Comparison of ENCODE assay signal across 20 mouse cellular contexts in the genomic region with DNA sequence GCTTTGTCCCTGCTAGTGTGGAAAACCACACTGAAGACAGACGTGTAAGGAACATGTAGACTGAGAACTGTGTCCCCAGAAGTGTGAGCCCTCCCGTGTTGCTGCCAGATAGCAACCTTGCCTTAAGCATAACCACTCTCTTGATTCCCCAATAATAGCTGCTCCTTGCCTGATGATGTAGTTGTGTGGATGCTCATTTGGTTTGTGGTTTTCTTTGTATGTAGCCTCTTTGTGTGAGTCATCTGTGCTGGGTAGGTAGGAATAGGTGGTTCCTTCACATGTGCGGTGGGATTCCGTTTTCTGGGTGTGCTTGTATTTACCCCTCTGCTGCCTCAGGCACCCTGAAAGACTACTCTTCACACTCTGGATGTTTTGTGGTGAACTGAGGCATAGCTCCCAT. TPM values are rescaled to one million over a fixed set of nuclear protein-coding genes. Genes with fewer than 3 reads are reported as not detected.
DNase-seq lines count a peak whose midpoint lies in the region; TF ChIP-seq lines count a peak whose summit lies in the region.
"Had no signal": no experiment of that assay in that cellular context is flagged by ENCODE, and none has a peak within 500 bp of the region (broad histone marks: within the 10 kb centered on the region; RNA-seq: fewer than 3 reads in every experiment).

No protein-coding gene starts in this region.

- intact Hi-C loops in gastrocnemius, adult 2 months (cut with DNase I) = no loop called here
- intact Hi-C loops in gastrocnemius, postnatal 36 days (cut with DNase I) = no loop called here

- H3K4me3 ChIP-seq in gastrocnemius, adult 2 months = no peak overlapping the region
- H3K4me3 ChIP-seq in layer of hippocampus, adult 2 months = no peak overlapping the region
- H3K4me3 ChIP-seq in cortical plate, adult 2 months (ENCODE audit: insufficient read depth, low read length) = no peak overlapping the region
- H3K4me3 ChIP-seq in kidney, adult 2 months (ENCODE audit: insufficient read depth, low read depth, low read length) = no peak overlapping the region
- H3K4me3 ChIP-seq: embryonic facial prominence, embryonic 12.5 days; forebrain, embryonic 12.5 days; heart, embryonic 15.5 days; hindbrain, embryonic 15.5 days had no signal

- TF ChIP-seq POLR2A in cortical plate, adult 2 months (IDR thresholded peaks at IDR 0.05; ENCODE audit: extremely low read depth, insufficient read depth, low read length) = no peak
- TF ChIP-seq POLR2A in kidney, adult 2 months (IDR thresholded peaks at IDR 0.05; ENCODE audit: low read depth, low read length) = no peak

- no peak for DNase-seq in gastrocnemius, adult 2 months
- no peak for DNase-seq in gastrocnemius, postnatal 36 days
- no peak for DNase-seq in layer of hippocampus, adult 2 months (ENCODE audit: low spot score in 2 of 2)
- DNase-seq in layer of hippocampus, adult 11-12 months (ENCODE audit: low spot score) = no peak
- DNase-seq in 416B (ENCODE audit: low read depth) = peak; percentile 56
- DNase-seq in frontal cortex, postnatal 25 days (ENCODE audit: low spot score in 2 of 2) = no peak
- DNase-seq in kidney, adult 2 months = no peak
- DNase-seq: adrenal gland, postnatal 36 days; cerebellum, postnatal 10 days; embryo, embryonic 11 days; gastrocnemius, postnatal 25 days; heart, adult 18-20 months; heart, postnatal 14 days; kidney, adult 11 months had no signal

- no peak for TF ChIP-seq CTCF in gastrocnemius, adult 2 months (IDR thresholded peaks at IDR 0.05)
- TF ChIP-seq CTCF in layer of hippocampus, adult 2 months (conservative IDR thresholded peaks at IDR 0.05) = no peak
- no peak for TF ChIP-seq CTCF in cortical plate, adult 2 months (IDR thresholded peaks at IDR 0.05; ENCODE audit: extremely low read depth, insufficient read depth, low read length)
- TF ChIP-seq CTCF in kidney, adult 2 months (conservative IDR thresholded peaks at IDR 0.05; ENCODE audit: insufficient read depth, insufficient read length, low read depth, low read length) = no peak

- H3K4me1 ChIP-seq in cortical plate, adult 2 months (ENCODE audit: control insufficient read depth, insufficient read depth, low read length) = peaks cover 30% of the 10 kb centered on the region
- H3K4me1 ChIP-seq in kidney, adult 2 months (ENCODE audit: control insufficient read depth, insufficient read depth, low read length) = peaks cover 27% of the 10 kb centered on the region

- H3K27ac ChIP-seq in gastrocnemius, adult 2 months = 0 out of 2 replicates have a peak overlapping the region, but pooled peaks have one; percentile 0
- peak overlapping the region; percentile 89 for H3K27ac ChIP-seq in layer of hippocampus, adult 2 months
- H3K27ac ChIP-seq in cortical plate, adult 2 months (ENCODE audit: insufficient read depth, low read length) = 0 out of 2 replicates have a peak overlapping the region, but pooled peaks have one; percentile 21
- H3K27ac ChIP-seq in kidney, adult 2 months (ENCODE audit: insufficient read depth, low read depth, low read length) = no peak overlapping the region
- H3K27ac ChIP-seq: embryonic facial prominence, embryonic 12.5 days had no signal

- no peaks in the 10 kb centered on the region for H3K27me3 ChIP-seq in kidney, adult 2 months (replicated peaks; ENCODE audit: control insufficient read depth, insufficient read depth, low read length)
- H3K27me3 ChIP-seq: embryonic facial prominence, embryonic 12.5 days; forebrain, embryonic 12.5 days; heart, embryonic 15.5 days; hindbrain, embryonic 15.5 days; Patski had no signal

- 90% methylated on average over 4 of the region's 4 CpGs for WGBS in kidney, adult 2 months

- H3K36me3 ChIP-seq in kidney, adult 2 months (ENCODE audit: control insufficient read depth, insufficient read depth, low read length) = no peaks in the 10 kb centered on the region
- H3K36me3 ChIP-seq: embryonic facial prominence, embryonic 12.5 days; forebrain, embryonic 12.5 days; heart, embryonic 15.5 days; hindbrain, embryonic 15.5 days had no signal

RNA-seq across cellular contexts. Expression of gene Rapgef1, which starts 49.4 kb away (rescaled TPM):
- 100 to 1,000 TPM; 135 to 139 TPM for total RNA-seq in gastrocnemius, adult 2 months (2021)
- total RNA-seq in gastrocnemius, postnatal 36 days (2021) = 100 to 1,000 TPM; 102 to 117 TPM
- total RNA-seq in layer of hippocampus, adult 2 months (2021) = 10 to 100 TPM; 91.3 to 94.9 TPM
- 85.8 and 91.8 TPM in 2 replicates for polyA plus RNA-seq in cortical plate, adult 2 months (2012; rRNA removed)
- polyA plus RNA-seq in kidney, adult 2 months (2012; rRNA removed) = 38.9 and 41.7 TPM in 2 replicates
